Mouse (Mus musculus): ENCODE data around the gene Rnls. TPM values are rescaled to one million over a fixed set of nuclear protein-coding genes. Genes with fewer than 3 reads are reported as not detected.
A peak's percentile ranks its signal among the peaks of the same experiment; 100 is the strongest.

Rnls gene
- total RNA-seq, 1 experiment from 2014 or later: 6.3 TPM

- no peak for DNase-seq
Measured at GRCm38 (mm10) chr19:33262421-33262820, 129.7 kb downstream of the Rnls start.

- no peak for DNase-seq
Measured at GRCm38 (mm10) chr19:33259164-33259563, 132.9 kb downstream of the Rnls start.

- DNase-seq: no peak
Measured at GRCm38 (mm10) chr19:33253893-33254292, 138.2 kb downstream of the Rnls start.

GRCm38 (mm10) chr19:33252226-33252625, 139.9 kb downstream of the Rnls start:
- no peak for DNase-seq

GRCm38 (mm10) chr19:33244196-33244595, 147.9 kb downstream of the Rnls start:
- DNase-seq: no peak

- DNase-seq: no peak
Measured at GRCm38 (mm10) chr19:33240386-33240785, 151.7 kb downstream of the Rnls start.

- no peak for DNase-seq
Measured at GRCm38 (mm10) chr19:33232902-33233301, 159.2 kb downstream of the Rnls start.

- no peak for DNase-seq
Measured at GRCm38 (mm10) chr19:33231303-33231702, 160.8 kb downstream of the Rnls start.

- peak; percentile 86 for DNase-seq
Measured at GRCm38 (mm10) chr19:33227004-33227403, 165.1 kb downstream of the Rnls start.

GRCm38 (mm10) chr19:33225858-33226705, 166.0 kb downstream of the Rnls start:
- DNase-seq: no peak

GRCm38 (mm10) chr19:33225002-33225376, 167.1 kb downstream of the Rnls start:
- no peak for DNase-seq

GRCm38 (mm10) chr19:33224181-33225001, 167.7 kb downstream of the Rnls start:
- peak; percentile 69 for DNase-seq

- DNase-seq: no peak
Measured at GRCm38 (mm10) chr19:33223766-33224165, 168.3 kb downstream of the Rnls start.

- DNase-seq: peak; percentile 83
Measured at GRCm38 (mm10) chr19:33223276-33223675, 168.8 kb downstream of the Rnls start.

GRCm38 (mm10) chr19:33222595-33223223, 169.4 kb downstream of the Rnls start:
- DNase-seq: peak; percentile 6

- no peak for DNase-seq
Measured at GRCm38 (mm10) chr19:33217791-33218300, 174.2 kb downstream of the Rnls start.

GRCm38 (mm10) chr19:33209709-33210108, 182.4 kb downstream of the Rnls start:
- DNase-seq: no peak

GRCm38 (mm10) chr19:33207991-33208390, 184.1 kb downstream of the Rnls start:
- DNase-seq: no peak

GRCm38 (mm10) chr19:33205389-33205788, 186.7 kb downstream of the Rnls start:
- no peak for DNase-seq

- DNase-seq: no peak
Measured at GRCm38 (mm10) chr19:33202422-33202821, 189.7 kb downstream of the Rnls start.

- no peak for DNase-seq
Measured at GRCm38 (mm10) chr19:33201181-33201580, 190.9 kb downstream of the Rnls start.

GRCm38 (mm10) chr19:33192064-33192463, 200.0 kb downstream of the Rnls start:
- no peak for DNase-seq

GRCm38 (mm10) chr19:33188766-33189165, 203.3 kb downstream of the Rnls start:
- no peak for DNase-seq

Measured in adrenal gland, postnatal 14 days (tissue).